Mouse (Mus musculus) thymus, postnatal 25 days (tissue): ENCODE measurements around the gene Lrr1.
"Not testable (repeated sequence)": the region's sequence is repeated elsewhere in the genome, so short reads cannot be mapped to it uniquely, and the experiment has no call there.

Experiments used
- DNase-seq: peaks from one replicate; pipeline ENCODE4 v3.0.0; 2022

Lrr1 gene

GRCm38 (mm10) chr12:69166861-69167581, 1.6 kb upstream of the Lrr1 start:
- DNase-seq, result not testable (repeated sequence)

GRCm38 (mm10) chr12:69167656-69168460, 756 bp upstream of the Lrr1 start:
- DNase-seq, result no peak

GRCm38 (mm10) chr12:69171307-69171706, 2.7 kb downstream of the Lrr1 start:
- DNase-seq, result no peak

- DNase-seq, result no peak
These were observed 7.4 kb downstream of the Lrr1 start for GRCm38 (mm10) chr12:69175975-69176374.

GRCm38 (mm10) chr12:69177526-69177925, 8.9 kb downstream of the Lrr1 start:
- no peak for DNase-seq

DNA sequence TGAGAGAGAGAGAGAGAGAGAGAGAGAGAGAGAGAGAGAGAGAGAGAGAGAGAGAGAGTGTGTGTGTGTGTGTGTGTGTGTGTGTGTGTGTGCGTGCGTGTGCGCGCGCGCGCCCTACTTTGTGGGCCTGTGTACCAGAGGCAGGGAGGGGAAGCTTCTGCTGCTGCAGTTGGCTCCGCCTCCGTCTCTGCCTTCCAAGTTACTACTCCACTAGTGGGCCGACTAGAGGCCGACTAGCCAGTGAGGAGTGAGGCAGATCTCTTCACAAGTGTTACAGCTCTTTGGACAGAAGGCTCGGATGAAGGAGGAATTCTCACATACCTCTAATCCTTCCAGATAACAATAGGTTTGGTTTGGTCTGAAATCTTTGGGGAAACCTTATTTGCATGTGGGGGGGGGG, 10.8 kb downstream of the Lrr1 start:
- DNase-seq, result no peak

GRCm38 (mm10) chr12:69181800-69182199, 13.2 kb downstream of the Lrr1 start:
- DNase-seq, result no peak

GRCm38 (mm10) chr12:69183583-69184308, 15.1 kb downstream of the Lrr1 start, which contains the start of the genes Rpl36al and Mgat2:
TSS of gene Rpl36al (minus strand) at chr12:69184083.
TSS of gene Mgat2 (plus strand) at chr12:69184157.
- peak; percentile 99 for DNase-seq

GRCm38 (mm10) chr12:69184342-69185295, 16.0 kb downstream of the Lrr1 start:
- no peak for DNase-seq

DNA sequence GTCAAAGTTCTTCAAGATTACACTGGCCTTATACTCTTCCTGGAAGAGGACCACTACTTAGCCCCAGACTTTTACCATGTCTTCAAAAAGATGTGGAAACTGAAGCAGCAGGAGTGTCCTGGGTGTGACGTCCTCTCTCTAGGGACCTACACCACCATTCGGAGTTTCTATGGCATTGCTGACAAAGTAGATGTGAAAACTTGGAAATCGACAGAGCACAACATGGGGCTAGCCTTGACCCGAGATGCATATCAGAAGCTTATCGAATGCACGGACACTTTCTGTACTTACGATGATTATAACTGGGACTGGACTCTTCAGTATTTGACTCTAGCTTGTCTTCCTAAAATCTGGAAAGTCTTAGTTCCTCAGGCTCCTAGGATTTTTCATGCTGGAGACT, 16.8 kb downstream of the Lrr1 start:
- no peak for DNase-seq

DNA sequence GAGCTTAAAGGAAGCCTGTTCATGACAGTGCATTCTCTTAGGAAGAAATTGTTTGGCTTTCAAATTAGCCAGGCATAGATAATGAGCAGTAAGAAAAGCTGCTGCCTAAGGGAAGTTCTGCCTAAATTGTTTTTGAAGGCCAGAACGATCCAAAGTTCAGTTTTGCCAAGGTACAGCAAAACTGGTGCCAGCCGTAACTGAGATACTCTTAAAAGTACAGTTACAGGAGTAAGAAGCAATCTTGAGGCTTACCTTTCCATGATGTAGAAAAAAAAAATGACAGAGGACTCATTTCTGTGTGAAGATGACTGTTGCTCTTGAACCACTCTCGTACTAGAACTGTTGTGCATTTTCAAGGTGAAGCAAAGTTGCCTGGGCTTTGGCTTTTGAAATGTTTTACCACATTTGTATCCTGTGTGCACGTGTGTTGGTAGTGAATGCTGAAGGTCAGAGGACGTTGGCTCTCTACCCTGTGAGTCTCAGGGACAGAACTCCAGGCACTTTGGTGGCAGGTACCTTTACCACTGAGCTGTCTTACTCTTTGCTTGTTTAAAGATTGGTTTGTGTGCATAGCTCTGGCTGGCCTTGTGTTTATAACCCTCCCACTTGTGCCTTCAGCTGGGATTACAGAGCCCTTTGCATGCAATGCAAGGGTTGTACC, 18.3 kb downstream of the Lrr1 start:
- DNase-seq, result no peak

DNA sequence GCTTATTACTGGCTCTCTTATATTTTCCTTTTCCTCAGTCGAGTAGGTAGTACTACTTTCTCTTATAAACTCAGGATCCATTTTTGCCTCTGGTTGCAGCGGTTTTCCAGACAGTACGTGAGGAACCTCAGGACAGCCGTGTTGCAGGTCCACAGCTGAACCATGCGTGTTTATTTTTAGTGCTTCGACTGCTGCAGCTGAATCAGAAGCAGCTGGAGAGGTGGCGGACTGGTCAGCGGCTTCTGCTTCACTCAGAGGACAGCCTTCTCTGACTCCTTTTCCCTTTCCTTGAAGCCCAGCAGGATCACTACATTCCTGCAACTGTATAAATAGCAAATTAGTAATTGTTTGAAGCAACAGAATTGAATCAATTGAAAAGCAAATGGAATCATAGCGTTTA, 21.5 kb downstream of the Lrr1 start:
- DNase-seq, result no peak

DNA sequence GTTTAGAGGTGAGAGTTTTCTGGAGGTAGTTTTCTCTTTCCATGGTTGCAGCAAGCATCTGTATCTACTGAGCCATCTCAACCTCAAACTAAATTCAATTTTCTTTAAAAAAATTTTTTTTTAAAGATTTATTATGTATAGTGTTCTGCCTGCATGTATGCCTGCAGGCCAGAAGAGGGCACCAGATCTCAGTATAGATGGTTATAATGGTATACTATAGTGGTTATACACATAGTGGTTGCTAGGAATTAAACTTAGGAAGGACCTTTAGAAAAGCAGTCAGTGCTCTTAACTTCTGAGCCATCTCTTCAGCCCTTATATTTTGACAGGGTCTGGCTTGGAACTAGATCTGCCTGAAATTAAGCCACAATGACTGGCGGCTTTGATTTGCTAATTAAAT, 21.9 kb downstream of the Lrr1 start:
- DNase-seq, result no peak

DNA sequence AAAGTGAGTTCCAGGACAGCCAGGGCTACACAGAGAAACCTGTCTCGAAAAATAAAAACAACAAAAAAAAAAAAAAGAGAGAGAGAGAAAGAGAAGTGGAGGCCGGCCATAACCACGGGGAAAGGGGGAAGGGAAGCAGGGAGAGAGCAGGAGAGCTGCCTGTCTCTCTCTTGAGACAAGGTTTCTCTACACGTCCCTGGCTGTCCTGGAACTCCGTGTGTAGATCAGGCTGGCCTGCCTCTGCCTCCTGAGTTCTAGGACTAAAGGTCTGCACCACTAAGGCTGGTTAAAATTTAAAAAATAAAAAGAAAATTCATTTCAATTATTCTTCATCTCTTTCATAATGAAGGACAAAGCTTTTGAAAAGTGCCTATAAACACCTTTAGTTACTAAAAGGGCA, 22.8 kb downstream of the Lrr1 start:
- no peak for DNase-seq

- no peak for DNase-seq
These were observed 24.0 kb downstream of the Lrr1 start for GRCm38 (mm10) chr12:69192637-69193036.

- DNase-seq, result peak; percentile 59
These were observed 28.1 kb downstream of the Lrr1 start, which contains the start of gene Gm49383 for GRCm38 (mm10) chr12:69196444-69197377. TSS of gene Gm49383 (minus strand) at chr12:69197104.

DNA sequence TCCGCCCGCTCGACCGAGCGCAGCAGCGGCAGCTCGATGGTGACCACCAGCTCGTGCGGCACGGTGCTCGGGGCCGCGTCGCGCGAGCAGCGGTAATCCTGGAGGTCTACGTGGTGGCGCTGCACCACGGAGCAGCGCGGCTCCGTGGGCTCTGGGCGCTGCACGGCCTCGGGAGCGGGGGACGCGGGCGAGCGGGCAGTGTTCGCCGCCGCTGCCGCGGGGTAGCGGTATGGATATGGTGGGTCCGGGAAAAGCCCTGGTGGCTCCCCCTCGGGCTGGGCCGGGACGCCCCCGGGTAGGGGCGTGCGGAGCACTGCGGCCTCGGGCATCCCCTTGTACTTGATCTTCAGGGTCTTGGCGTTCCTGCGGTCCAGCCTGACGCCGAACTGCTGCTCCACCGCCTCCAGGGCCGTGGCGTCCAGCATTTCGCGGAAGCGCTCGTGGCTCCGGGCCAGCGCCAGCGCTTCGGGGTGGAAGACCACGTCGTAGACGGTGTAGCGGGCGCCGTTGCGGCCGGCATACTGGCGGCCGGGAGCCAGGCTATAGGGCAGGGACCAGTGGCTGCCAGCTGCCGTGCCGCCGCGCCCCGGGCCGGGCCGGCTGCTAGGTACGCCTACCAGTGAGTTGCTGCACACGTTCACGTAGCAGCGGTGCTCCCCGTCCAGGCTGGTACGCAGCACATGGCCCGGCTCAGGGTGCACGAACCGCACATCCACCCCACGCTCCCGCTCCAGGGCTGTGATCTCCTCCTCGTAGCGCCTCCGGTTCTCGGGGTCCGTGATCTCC, 29.0 kb downstream of the Lrr1 start:
- DNase-seq, result peak; percentile 61

- no peak for DNase-seq
These were observed 29.5 kb downstream of the Lrr1 start, which contains the start of gene Dnaaf2 for GRCm38 (mm10) chr12:69198164-69198535. TSS of gene Dnaaf2 (minus strand) at chr12:69198429.

- DNase-seq, result no peak
These were observed 30.4 kb downstream of the Lrr1 start for GRCm38 (mm10) chr12:69198985-69199384.
